Mouse (Mus musculus): ENCODE results near the gene Anapc11.

Anapc11 gene

GRCm38 (mm10) chr11:120627468-120628300, 29.5 kb downstream of the Anapc11 start:
- DNase-seq (ENCODE audit: low spot score), result no peak

GRCm38 (mm10) chr11:120628601-120629340, 30.6 kb downstream of the Anapc11 start:
- DNase-seq (ENCODE audit: low spot score), result no peak

DNA sequence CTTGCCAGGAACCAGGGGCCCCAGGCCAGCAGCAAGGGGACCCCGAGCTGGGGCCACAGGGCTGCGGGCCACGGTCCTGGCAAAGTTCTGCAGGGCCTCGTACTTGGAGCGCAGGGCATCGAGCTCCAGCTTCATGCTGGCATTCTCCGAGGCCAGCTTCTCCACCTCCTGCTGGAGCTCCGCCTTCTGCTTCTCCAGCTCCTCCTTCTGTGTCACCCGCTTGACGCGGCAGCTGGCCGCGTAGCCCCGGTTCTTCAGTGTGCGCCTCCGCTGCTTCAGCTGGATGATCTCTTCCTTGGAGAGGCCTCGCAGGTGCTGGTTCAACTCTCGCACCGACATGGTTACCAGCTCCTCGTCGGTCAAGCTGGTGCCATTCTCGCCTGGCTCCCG, 31.1 kb downstream of the Anapc11 start:
- peak; percentile 59 for DNase-seq (ENCODE audit: low spot score)

DNA sequence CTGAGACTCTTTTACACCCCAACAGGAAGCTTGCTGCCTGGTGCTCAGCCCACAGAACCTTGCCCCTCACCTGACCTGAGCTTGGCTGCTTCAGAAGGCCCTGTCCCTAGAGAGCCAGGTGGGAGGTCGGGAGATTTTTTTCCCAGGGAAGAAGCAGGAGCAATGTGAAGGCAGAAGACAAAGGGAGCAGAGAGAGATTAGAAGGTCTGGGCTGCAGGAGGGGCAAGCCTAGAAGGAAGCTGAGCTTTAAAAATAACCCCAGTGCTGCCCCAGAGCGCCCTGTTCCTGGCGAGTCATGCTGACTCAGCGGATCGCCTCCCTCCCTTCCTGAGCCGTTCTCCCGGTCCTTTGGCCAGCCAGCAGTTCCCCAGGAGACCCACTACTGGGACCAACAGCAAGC, 31.7 kb downstream of the Anapc11 start:
- peak; percentile 85 for DNase-seq (ENCODE audit: low spot score)

GRCm38 (mm10) chr11:120630401-120630871, 32.2 kb downstream of the Anapc11 start:
- no peak for DNase-seq (ENCODE audit: low spot score)

- DNase-seq (ENCODE audit: low spot score), result peak; percentile 62
These were observed 32.9 kb downstream of the Anapc11 start for GRCm38 (mm10) chr11:120630881-120631725.

GRCm38 (mm10) chr11:120631726-120632448, 33.7 kb downstream of the Anapc11 start:
- peak; percentile 67 for DNase-seq (ENCODE audit: low spot score)

GRCm38 (mm10) chr11:120632559-120633519, 34.6 kb downstream of the Anapc11 start:
- peak; percentile 76 for DNase-seq (ENCODE audit: low spot score)

GRCm38 (mm10) chr11:120633520-120634343, 35.5 kb downstream of the Anapc11 start, which contains the start of gene Mafg:
Mafg (minus strand) TSS chr11:120633600.
- peak; percentile 93 for DNase-seq (ENCODE audit: low spot score)

GRCm38 (mm10) chr11:120634810-120635209, 36.6 kb downstream of the Anapc11 start:
- DNase-seq (ENCODE audit: low spot score), result no peak

GRCm38 (mm10) chr11:120641255-120641654, 43.0 kb downstream of the Anapc11 start:
- DNase-seq (ENCODE audit: low spot score), result no peak

GRCm38 (mm10) chr11:120641869-120642268, 43.6 kb downstream of the Anapc11 start:
- DNase-seq (ENCODE audit: low spot score), result no peak

- DNase-seq (ENCODE audit: low spot score), result no peak
These were observed 44.8 kb downstream of the Anapc11 start for GRCm38 (mm10) chr11:120642939-120643600.

- DNase-seq (ENCODE audit: low spot score), result peak; percentile 90
These were observed 45.4 kb downstream of the Anapc11 start, which contains the start of gene Pycr1 for GRCm38 (mm10) chr11:120643601-120643987. Pycr1 (minus strand) TSS chr11:120643769.

- DNase-seq (ENCODE audit: low spot score), result no peak
These were observed 49.0 kb downstream of the Anapc11 start for GRCm38 (mm10) chr11:120647047-120647830.

DNA sequence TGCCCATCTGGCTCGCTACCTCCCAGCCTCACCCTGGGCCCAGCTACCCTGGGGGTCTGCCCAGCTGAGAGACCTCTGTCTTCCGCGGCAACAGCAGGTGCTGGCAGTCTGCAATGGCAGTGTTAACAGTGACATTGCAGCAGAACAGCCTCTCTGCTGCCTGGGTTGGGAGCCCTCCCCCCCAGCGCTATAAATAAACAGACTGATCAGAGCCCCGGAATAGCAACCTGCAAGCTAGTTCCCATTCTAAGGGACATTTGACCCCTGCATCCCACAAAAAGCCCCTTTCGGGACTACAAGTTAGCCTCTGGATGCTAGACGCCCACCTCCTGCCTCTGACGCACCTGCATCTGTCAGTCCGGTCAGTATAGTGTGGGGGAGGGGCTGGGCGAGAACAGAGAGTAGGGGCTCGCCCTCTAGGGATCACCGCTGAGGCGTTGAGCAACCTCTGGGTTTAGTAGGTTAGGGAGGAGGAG, 49.8 kb downstream of the Anapc11 start, which contains the start of gene Myadml2:
Gene Myadml2 (minus strand): TSS at position 158 of the 476 bp plus-strand sequence.
- no peak for DNase-seq (ENCODE audit: low spot score)

DNA sequence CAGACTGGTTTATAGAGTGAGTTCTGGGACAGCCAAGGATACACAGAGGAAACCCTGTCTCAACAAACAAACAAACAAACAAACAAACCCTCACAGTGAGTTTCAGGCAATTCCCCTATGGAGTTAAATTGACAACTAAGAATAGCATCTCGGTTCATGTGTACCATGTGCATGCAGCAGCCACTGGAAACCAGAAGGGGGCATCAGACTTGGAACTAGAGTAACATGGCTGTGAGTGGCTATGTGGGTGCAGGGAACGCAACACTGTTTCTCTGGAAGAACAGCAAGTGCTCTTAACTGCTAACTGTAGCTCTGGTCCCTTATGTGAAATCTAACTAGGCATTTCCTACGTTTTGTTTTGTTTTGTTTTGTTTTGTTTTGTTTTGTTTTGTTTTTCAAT, 53.7 kb downstream of the Anapc11 start:
- DNase-seq (ENCODE audit: low spot score), result no peak

DNA sequence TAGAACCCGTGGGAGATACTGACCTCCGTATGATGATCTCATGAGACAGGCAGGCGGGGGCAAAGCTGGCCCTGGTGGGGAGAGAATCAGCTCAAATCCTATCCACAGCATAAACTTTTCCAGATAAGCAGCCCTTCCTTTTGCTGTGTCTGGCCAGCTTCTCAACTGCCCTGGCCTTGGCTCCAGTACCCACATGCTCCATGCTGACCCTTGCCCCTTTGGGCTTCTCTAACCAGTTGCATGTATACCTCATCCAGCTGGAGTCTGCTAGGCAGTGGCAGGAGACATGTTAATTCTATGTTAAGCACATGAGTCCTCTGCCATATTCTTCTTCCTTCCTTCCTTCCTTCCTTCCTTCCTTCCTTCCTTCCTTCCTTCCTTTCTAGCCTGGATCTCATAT, 56.5 kb downstream of the Anapc11 start:
- DNase-seq (ENCODE audit: low spot score), result no peak

All from c-Kit-positive CD71-positive TER-119-positive erythroid progenitor cells, embryonic 14.5 days (primary cell).